Mouse (Mus musculus) B cell, adult 62 days (primary cell): ENCODE measurements around the gene Flywch2. TPM values are rescaled to one million over a fixed set of nuclear protein-coding genes. Genes with fewer than 3 reads are reported as not detected.

Source experiments
- total RNA-seq: library from RNA; stranded (reverse); gene quantifications from 4 replicates; pipeline ENCODE4 v1.2.4, GENCODE M21; 2023

The Flywch2 gene
- total RNA-seq, result not detected in 4 replicates

GRCm38 (mm10) chr17:23785561-23786471 is at the start of gene Flywch2:
Gene Flywch2 (minus strand): TSS chr17:23786081.

GRCm38 (mm10) chr17:23829064-23829619 is 43.3 kb upstream of the Flywch2 start, which contains the start of gene Elob:
Gene Elob (minus strand): TSS chr17:23829136.

GRCm38 (mm10) chr17:23790269-23791078 is 4.6 kb upstream of the Flywch2 start, which contains the start of gene Srrm2:
Gene Srrm2 (plus strand): TSS chr17:23790532.

GRCm38 (mm10) chr17:23771284-23772218 is 14.3 kb downstream of the Flywch2 start, which contains the start of gene Flywch1:
Gene Flywch1 (minus strand): TSS chr17:23771602.

DNA sequence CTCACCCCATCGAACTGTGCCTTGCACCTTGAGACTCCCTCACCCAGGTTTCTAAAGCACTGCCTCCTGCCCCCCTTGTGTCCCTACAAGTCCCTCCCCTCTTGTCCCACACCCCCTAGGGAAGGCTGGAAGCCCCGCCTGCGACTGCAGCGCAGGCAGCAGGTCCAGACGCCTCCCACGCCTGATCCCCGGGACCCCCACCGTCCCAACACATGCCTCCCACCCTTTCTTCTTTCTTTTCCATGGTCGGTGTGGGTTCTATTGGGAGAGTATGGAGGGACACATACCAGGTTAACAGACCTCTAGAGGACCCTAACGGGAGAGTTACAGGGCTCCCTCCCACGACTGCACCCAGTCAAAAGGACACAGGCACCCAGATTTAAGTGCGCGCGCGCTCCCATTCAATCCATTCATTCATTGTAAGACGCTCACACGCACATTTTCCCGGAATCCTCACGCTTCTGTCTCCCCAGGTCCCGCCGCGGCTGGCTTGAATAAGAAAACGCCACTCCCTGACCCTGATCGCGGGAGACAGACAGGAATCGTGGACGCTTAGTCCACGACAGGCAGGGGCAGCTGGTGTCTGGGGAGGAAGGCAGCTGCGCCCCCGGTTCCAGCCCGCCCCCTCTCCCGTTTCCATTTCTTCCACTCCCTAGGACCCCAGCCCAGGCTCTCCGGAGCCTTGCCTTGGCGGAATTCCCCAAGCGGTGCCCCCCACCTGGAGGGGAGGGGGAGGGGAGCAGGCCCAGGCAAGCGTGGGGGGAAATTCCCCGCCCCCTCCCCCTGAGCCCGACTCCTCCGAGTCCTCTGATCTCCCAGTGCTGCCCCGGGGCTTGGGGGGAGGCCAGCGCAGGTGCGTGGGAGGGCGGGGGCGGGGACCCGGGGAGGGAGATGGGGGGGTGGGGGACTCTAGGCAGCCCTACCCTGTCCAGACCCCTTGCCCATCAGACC is 40.3 kb downstream of the Flywch2 start, which contains the start of gene Kremen2:
Gene Kremen2, minus strand, starts transcription at position 533 of the 951 bp plus-strand sequence.

GRCm38 (mm10) chr17:23740598-23741021 is 45.3 kb downstream of the Flywch2 start, which contains the start of gene Paqr4:
Gene Paqr4 (minus strand): TSS chr17:23740867.

Other genes starting within 250 kb of the Flywch2 start
- gene Zfp213, start 221.8 kb downstream of the Flywch2 start, total RNA-seq, result 7.5 to 8.8 TPM (median 8.1 TPM) in 4 replicates
- gene Zfp13, start 186.6 kb downstream of the Flywch2 start, total RNA-seq, result not detected in 4 replicates
- not detected in 4 replicates for gene Zscan10, start 185.2 kb downstream of the Flywch2 start, total RNA-seq
- gene Mmp25, start 140.8 kb downstream of the Flywch2 start, total RNA-seq, result 0.12 to 0.16 TPM in 2 of 4 replicates, not detected in the others
- 0.36 TPM in 1 of 4 replicates, not detected in the others for gene Bicdl2, start 125.6 kb downstream of the Flywch2 start, total RNA-seq
- 38.2 to 46.6 TPM (median 40.7 TPM) in 4 replicates for gene Hcfc1r1, start 112.5 kb downstream of the Flywch2 start, total RNA-seq
- gene Thoc6, start 112.2 kb downstream of the Flywch2 start, total RNA-seq, result 23.1 to 32.2 TPM (median 25.4 TPM) in 4 replicates
- 14.4 to 18.6 TPM (median 16.4 TPM) in 4 replicates for gene Tnfrsf12a, start 108.6 kb downstream of the Flywch2 start, total RNA-seq
- not detected in 4 replicates for gene Cldn6, start 106.8 kb downstream of the Flywch2 start, total RNA-seq
- not detected in 4 replicates for gene Cldn9, start 102.1 kb downstream of the Flywch2 start, total RNA-seq
- not detected in 4 replicates for gene 1520401A03Rik, start 63.3 kb downstream of the Flywch2 start, total RNA-seq
- 35.2 to 41.8 TPM (median 38.7 TPM) in 4 replicates for gene Pkmyt1, start 59.7 kb downstream of the Flywch2 start, total RNA-seq
- 0.52 to 2.1 TPM (median 1.5 TPM) in 4 replicates for gene Paqr4, start 45.2 kb downstream of the Flywch2 start, total RNA-seq
- 0.37 TPM in 1 of 4 replicates, not detected in the others for gene Kremen2, start 40.2 kb downstream of the Flywch2 start, total RNA-seq
- 26.3 to 31.2 TPM (median 27.9 TPM) in 4 replicates for gene Flywch1, start 14.5 kb downstream of the Flywch2 start, total RNA-seq
- 1,370 to 1,448 TPM (median 1,386 TPM) in 4 replicates for gene Srrm2, start 4.5 kb upstream of the Flywch2 start, total RNA-seq
- 153 to 167 TPM (median 160 TPM) in 4 replicates for gene Elob, start 43.1 kb upstream of the Flywch2 start, total RNA-seq
- not detected in 4 replicates for gene Prss33, start 50.0 kb upstream of the Flywch2 start, total RNA-seq
- gene Prss32, start 57.8 kb upstream of the Flywch2 start, total RNA-seq, result not detected in 4 replicates
- gene Prss41, start 58.1 kb upstream of the Flywch2 start, total RNA-seq, result 0.64 to 0.75 TPM (median 0.66 TPM) in 3 of 4 replicates, not detected in the other
- not detected in 4 replicates for gene Prss21, start 82.0 kb upstream of the Flywch2 start, total RNA-seq
- not detected in 4 replicates for gene Dcpp1, start 94.8 kb upstream of the Flywch2 start, total RNA-seq
- not detected in 4 replicates for gene Dcpp2, start 94.8 kb upstream of the Flywch2 start, total RNA-seq
- gene Dcpp3, start 131.4 kb upstream of the Flywch2 start, total RNA-seq, result not detected in 4 replicates
- not detected in 4 replicates for gene Sbp, start 155.6 kb upstream of the Flywch2 start, total RNA-seq
- gene Sbpl, start 169.2 kb upstream of the Flywch2 start, total RNA-seq, result not detected in 4 replicates
- not detected in 4 replicates for gene Prss30, start 194.5 kb upstream of the Flywch2 start, total RNA-seq
- gene Prss22, start 212.0 kb upstream of the Flywch2 start, total RNA-seq, result not detected in 4 replicates